Mouse (Mus musculus) megakaryocyte, embryonic 14.5 days (primary cell): ENCODE data around the gene Azin2.

ENCODE experiments used
- FLI1 ChIP-seq: IDR thresholded peaks from 2 replicates; pipeline ENCODE4 v1.6.1; 2012; ENCODE audit warnings: low read length, inconsistent platforms, mixed read lengths
- GATA1 ChIP-seq: IDR thresholded peaks from 3 replicates; pipeline ENCODE4 v1.6.1; 2012; ENCODE audit warnings: mixed read lengths, low read length, inconsistent platforms, borderline replicate concordance

DNA sequence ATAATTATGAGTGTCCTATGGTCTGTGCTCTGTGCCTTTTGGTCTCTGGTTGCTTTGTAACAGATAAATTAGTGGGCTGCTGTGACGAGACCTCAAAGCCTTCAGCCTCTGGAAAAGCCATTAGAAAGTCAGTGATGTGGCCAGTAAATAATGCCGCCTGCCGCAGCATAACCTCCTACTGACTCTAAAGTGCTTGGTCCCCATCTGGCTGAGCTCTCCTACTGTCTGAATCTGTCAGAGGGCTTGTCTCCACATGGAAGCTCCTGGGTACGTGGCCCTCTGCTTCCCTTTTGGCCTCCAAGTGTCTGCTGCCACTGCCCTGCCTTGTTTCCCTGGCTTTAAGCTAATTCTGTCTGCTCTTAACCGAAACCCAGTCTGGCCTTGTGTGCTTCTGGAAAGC lies 47.3 kb upstream of the Azin2 start:
- TF ChIP-seq GATA1 (no peak), FLI1 (no peak)
